Mouse (Mus musculus): ENCODE results near the gene Kxd1. TPM values are rescaled to one million over a fixed set of nuclear protein-coding genes. Genes with fewer than 3 reads are reported as not detected.
A peak's percentile ranks its signal among the peaks of the same experiment; 100 is the strongest.

The Kxd1 gene
- polyA plus RNA-seq, 1 experiment from 2014 or later = 75.2 TPM

- no peaks in the 10 kb centered on the region for H3K36me3 ChIP-seq (ENCODE audit: control insufficient read depth, insufficient read depth, low read length)
- H3K4me3 ChIP-seq (ENCODE audit: low read depth, low read length) = no peak overlapping the region
- DNase-seq (ENCODE audit: low spot score) (no peak), ATAC-seq (replicated peaks; ENCODE audit: low FRiP score) (no peak)
- H3K9ac ChIP-seq (ENCODE audit: low read depth, low read length) = no peak overlapping the region
- H3K9me3 ChIP-seq (ENCODE audit: control insufficient read depth, low read length) = no peaks in the 10 kb centered on the region
- WGBS = 81% methylated on average over 6 of the region's 6 CpGs
- no peak overlapping the region for H3K4me2 ChIP-seq
- H3K27ac ChIP-seq (ENCODE audit: low read depth, low read length) = no peak overlapping the region
- peaks cover 55% of the 10 kb centered on the region for H3K4me1 ChIP-seq (replicated peaks; ENCODE audit: control insufficient read depth, insufficient read depth, low read length)
- no peaks in the 10 kb centered on the region for H3K27me3 ChIP-seq (replicated peaks; ENCODE audit: control insufficient read depth, insufficient read depth, low read length)
These were observed 36.1 kb upstream of the Kxd1 start for GRCm38 (mm10) chr8:70563763-70564387.

GRCm38 (mm10) chr8:70562802-70563201, 35.0 kb upstream of the Kxd1 start:
- 54% methylated on average over 3 of the region's 3 CpGs for WGBS
- 0 out of 2 replicates have a peak, but pooled peaks have one; percentile 23 for ATAC-seq (replicated peaks; ENCODE audit: low FRiP score)

GRCm38 (mm10) chr8:70561809-70562535, 34.2 kb upstream of the Kxd1 start:
- WGBS = 61% methylated on average over 7 of the region's 7 CpGs
- peak overlapping the region; percentile 51; the same call in 1 of the 2 replicates for H3K27ac ChIP-seq (ENCODE audit: low read depth, low read length)
- H3K4me1 ChIP-seq (replicated peaks; ENCODE audit: control insufficient read depth, insufficient read depth, low read length) = peaks cover 74% of the 10 kb centered on the region
- no peaks in the 10 kb centered on the region for H3K9me3 ChIP-seq (ENCODE audit: control insufficient read depth, low read length)
- ATAC-seq (replicated peaks; ENCODE audit: low FRiP score) (no peak; the same call in 1 of the 2 replicates), DNase-seq (ENCODE audit: low spot score) (no peak)
- peak overlapping the region; percentile 26; the same call in 1 of the 2 replicates for H3K4me2 ChIP-seq
- no peak overlapping the region for H3K4me3 ChIP-seq (ENCODE audit: low read depth, low read length)
- H3K27me3 ChIP-seq (replicated peaks; ENCODE audit: control insufficient read depth, insufficient read depth, low read length) = no peaks in the 10 kb centered on the region
- no peak overlapping the region for H3K9ac ChIP-seq (ENCODE audit: low read depth, low read length)
- no peaks in the 10 kb centered on the region for H3K36me3 ChIP-seq (ENCODE audit: control insufficient read depth, insufficient read depth, low read length)

More at GRCm38 (mm10) chr8:70562802-70563201, 35.0 kb upstream of the Kxd1 start:
- Histone ChIP-seq H3K27me3 (replicated peaks; ENCODE audit: control insufficient read depth, insufficient read depth, low read length) (no peaks in the 10 kb centered on the region), H3K9ac (ENCODE audit: low read depth, low read length) (no peak overlapping the region), H3K4me3 (ENCODE audit: low read depth, low read length) (no peak overlapping the region), H3K4me1 (replicated peaks; ENCODE audit: control insufficient read depth, insufficient read depth, low read length) (peaks cover 66% of the 10 kb centered on the region), H3K27ac (ENCODE audit: low read depth, low read length) (no peak overlapping the region), H3K9me3 (ENCODE audit: control insufficient read depth, low read length) (no peaks in the 10 kb centered on the region), H3K36me3 (ENCODE audit: control insufficient read depth, insufficient read depth, low read length) (no peaks in the 10 kb centered on the region), H3K4me2 (no peak overlapping the region)
- no peak for DNase-seq (ENCODE audit: low spot score)

- DNase-seq (ENCODE audit: low spot score) (no peak), ATAC-seq (replicated peaks; ENCODE audit: low FRiP score) (no peak)
- Histone ChIP-seq H3K4me2 (peak overlapping the region; percentile 26), H3K9ac (ENCODE audit: low read depth, low read length) (no peak overlapping the region), H3K4me1 (replicated peaks; ENCODE audit: control insufficient read depth, insufficient read depth, low read length) (peaks cover 74% of the 10 kb centered on the region), H3K27ac (ENCODE audit: low read depth, low read length) (peak overlapping the region; percentile 51), H3K36me3 (ENCODE audit: control insufficient read depth, insufficient read depth, low read length) (no peaks in the 10 kb centered on the region), H3K9me3 (ENCODE audit: control insufficient read depth, low read length) (no peaks in the 10 kb centered on the region), H3K27me3 (replicated peaks; ENCODE audit: control insufficient read depth, insufficient read depth, low read length) (no peaks in the 10 kb centered on the region), H3K4me3 (ENCODE audit: low read depth, low read length) (no peak overlapping the region)
- 37% methylated on average over 4 of the region's 4 CpGs for WGBS
These were observed 33.6 kb upstream of the Kxd1 start for GRCm38 (mm10) chr8:70561357-70561756.

GRCm38 (mm10) chr8:70560564-70560963, 32.8 kb upstream of the Kxd1 start:
- Histone ChIP-seq H3K4me1 (replicated peaks; ENCODE audit: control insufficient read depth, insufficient read depth, low read length) (peaks cover 72% of the 10 kb centered on the region), H3K9me3 (ENCODE audit: control insufficient read depth, low read length) (no peaks in the 10 kb centered on the region), H3K27me3 (replicated peaks; ENCODE audit: control insufficient read depth, insufficient read depth, low read length) (no peaks in the 10 kb centered on the region), H3K4me3 (ENCODE audit: low read depth, low read length) (no peak overlapping the region), H3K27ac (ENCODE audit: low read depth, low read length) (peak overlapping the region; percentile 51), H3K9ac (ENCODE audit: low read depth, low read length) (no peak overlapping the region), H3K36me3 (ENCODE audit: control insufficient read depth, insufficient read depth, low read length) (no peaks in the 10 kb centered on the region), H3K4me2 (peak overlapping the region; percentile 28; the same call in 1 of the 2 replicates)
- 55% methylated on average over 3 of the region's 3 CpGs for WGBS
- DNase-seq (ENCODE audit: low spot score) = no peak
- no peak for ATAC-seq (replicated peaks; ENCODE audit: low FRiP score)

- Histone ChIP-seq H3K4me3 (ENCODE audit: low read depth, low read length) (no peak overlapping the region), H3K9me3 (ENCODE audit: control insufficient read depth, low read length) (no peaks in the 10 kb centered on the region), H3K27ac (ENCODE audit: low read depth, low read length) (no peak overlapping the region), H3K36me3 (ENCODE audit: control insufficient read depth, insufficient read depth, low read length) (no peaks in the 10 kb centered on the region), H3K4me1 (replicated peaks; ENCODE audit: control insufficient read depth, insufficient read depth, low read length) (peaks cover 68% of the 10 kb centered on the region), H3K27me3 (replicated peaks; ENCODE audit: control insufficient read depth, insufficient read depth, low read length) (no peaks in the 10 kb centered on the region), H3K4me2 (no peak overlapping the region), H3K9ac (ENCODE audit: low read depth, low read length) (no peak overlapping the region)
- ATAC-seq (replicated peaks; ENCODE audit: low FRiP score) = peak; percentile 22; the same call in 1 of the 2 replicates
- WGBS = 62% methylated on average over 2 of the region's 2 CpGs
- no peak for DNase-seq (ENCODE audit: low spot score)
These were observed 32.3 kb upstream of the Kxd1 start for GRCm38 (mm10) chr8:70560096-70560495.

GRCm38 (mm10) chr8:70558983-70559382, 31.2 kb upstream of the Kxd1 start:
- no peak overlapping the region for H3K4me3 ChIP-seq (ENCODE audit: low read depth, low read length)
- no peak overlapping the region for H3K9ac ChIP-seq (ENCODE audit: low read depth, low read length)
- no peak overlapping the region for H3K4me2 ChIP-seq
- H3K27ac ChIP-seq (ENCODE audit: low read depth, low read length) = no peak overlapping the region
- DNase-seq (ENCODE audit: low spot score) = no peak
- peaks cover 57% of the 10 kb centered on the region for H3K4me1 ChIP-seq (replicated peaks; ENCODE audit: control insufficient read depth, insufficient read depth, low read length)
- H3K27me3 ChIP-seq (replicated peaks; ENCODE audit: control insufficient read depth, insufficient read depth, low read length) = no peaks in the 10 kb centered on the region
- ATAC-seq (replicated peaks; ENCODE audit: low FRiP score) = no peak
- no peaks in the 10 kb centered on the region for H3K36me3 ChIP-seq (ENCODE audit: control insufficient read depth, insufficient read depth, low read length)
- 72% methylated on average over 3 of the region's 3 CpGs for WGBS
- H3K9me3 ChIP-seq (ENCODE audit: control insufficient read depth, low read length) = no peaks in the 10 kb centered on the region

GRCm38 (mm10) chr8:70558334-70558733, 30.6 kb upstream of the Kxd1 start:
- H3K4me2 ChIP-seq = 0 out of 2 replicates have a peak overlapping the region, but pooled peaks have one; percentile 24
- WGBS = 41% methylated on average over 4 of the region's 4 CpGs
- H3K4me1 ChIP-seq (replicated peaks; ENCODE audit: control insufficient read depth, insufficient read depth, low read length) = peaks cover 62% of the 10 kb centered on the region
- peak overlapping the region; percentile 5; the same call in 1 of the 2 replicates for H3K27ac ChIP-seq (ENCODE audit: low read depth, low read length)
- no peak for ATAC-seq (replicated peaks; ENCODE audit: low FRiP score)
- H3K27me3 ChIP-seq (replicated peaks; ENCODE audit: control insufficient read depth, insufficient read depth, low read length) = no peaks in the 10 kb centered on the region
- no peaks in the 10 kb centered on the region for H3K36me3 ChIP-seq (ENCODE audit: control insufficient read depth, insufficient read depth, low read length)
- no peak for DNase-seq (ENCODE audit: low spot score)
- no peaks in the 10 kb centered on the region for H3K9me3 ChIP-seq (ENCODE audit: control insufficient read depth, low read length)
- H3K4me3 ChIP-seq (ENCODE audit: low read depth, low read length) = no peak overlapping the region
- H3K9ac ChIP-seq (ENCODE audit: low read depth, low read length) = no peak overlapping the region
